Mouse (Mus musculus): Measurements from ENCODE around the gene Pik3cb. TPM values are rescaled to one million over a fixed set of nuclear protein-coding genes. Genes with fewer than 3 reads are reported as not detected.

Gene Pik3cb
- polyA plus RNA-seq, 1 experiment = 3.0 TPM

- TF ChIP-seq POLR2A (IDR thresholded peaks at IDR 0.05; ENCODE audit: control insufficient read depth, low read depth, low read length) = no peak
- no peak for TF ChIP-seq CTCF (IDR thresholded peaks at IDR 0.05; ENCODE audit: control insufficient read depth, insufficient read depth, insufficient replicate concordance, low read depth, low read length)
- H3K27me3 ChIP-seq (ENCODE audit: control insufficient read depth, insufficient read depth, low read length) = no peaks in the 10 kb centered on the region
These were observed 82.7 kb downstream of the Pik3cb start for GRCm38 (mm10) chr9:99057751-99058150.

GRCm38 (mm10) chr9:99049760-99050159 lies 90.7 kb downstream of the Pik3cb start:
- no peaks in the 10 kb centered on the region for H3K27me3 ChIP-seq (ENCODE audit: control insufficient read depth, insufficient read depth, low read length)
- H3K4me1 ChIP-seq (ENCODE audit: control insufficient read depth, insufficient read depth, low read length) = no peaks in the 10 kb centered on the region
- no peak overlapping the region for H3K27ac ChIP-seq (ENCODE audit: control insufficient read depth, insufficient read depth, low read depth, low read length)
- H3K4me3 ChIP-seq (ENCODE audit: control insufficient read depth, low read depth, low read length) = no peak overlapping the region
- TF ChIP-seq POLR2A (IDR thresholded peaks at IDR 0.05; ENCODE audit: control insufficient read depth, low read depth, low read length) = no peak
- no peak for TF ChIP-seq CTCF (IDR thresholded peaks at IDR 0.05; ENCODE audit: control insufficient read depth, insufficient read depth, insufficient replicate concordance, low read depth, low read length)
- no peaks in the 10 kb centered on the region; the same call in 1 of the 2 replicates for H3K36me3 ChIP-seq (ENCODE audit: control insufficient read depth, insufficient read depth, low read length)

More at GRCm38 (mm10) chr9:99057751-99058150, 82.7 kb downstream of the Pik3cb start:
- no peak overlapping the region for H3K4me3 ChIP-seq (ENCODE audit: control insufficient read depth, low read depth, low read length)
- no peak overlapping the region for H3K27ac ChIP-seq (ENCODE audit: control insufficient read depth, insufficient read depth, low read depth, low read length)
- no peaks in the 10 kb centered on the region for H3K4me1 ChIP-seq (ENCODE audit: control insufficient read depth, insufficient read depth, low read length)
- no peaks in the 10 kb centered on the region; the same call in 1 of the 2 replicates for H3K36me3 ChIP-seq (ENCODE audit: control insufficient read depth, insufficient read depth, low read length)

GRCm38 (mm10) chr9:99048724-99049250 lies 91.6 kb downstream of the Pik3cb start:
- Histone ChIP-seq H3K36me3 (ENCODE audit: control insufficient read depth, insufficient read depth, low read length) (no peaks in the 10 kb centered on the region; the same call in 1 of the 2 replicates), H3K27me3 (ENCODE audit: control insufficient read depth, insufficient read depth, low read length) (no peaks in the 10 kb centered on the region), H3K4me1 (ENCODE audit: control insufficient read depth, insufficient read depth, low read length) (no peaks in the 10 kb centered on the region), H3K27ac (ENCODE audit: control insufficient read depth, insufficient read depth, low read depth, low read length) (no peak overlapping the region), H3K4me3 (ENCODE audit: control insufficient read depth, low read depth, low read length) (no peak overlapping the region)
- TF ChIP-seq POLR2A (IDR thresholded peaks at IDR 0.05; ENCODE audit: control insufficient read depth, low read depth, low read length) (no peak), CTCF (IDR thresholded peaks at IDR 0.05; ENCODE audit: control insufficient read depth, insufficient read depth, insufficient replicate concordance, low read depth, low read length) (no peak)

GRCm38 (mm10) chr9:99044761-99045160 lies 95.7 kb downstream of the Pik3cb start:
- no peaks in the 10 kb centered on the region for H3K27me3 ChIP-seq (ENCODE audit: control insufficient read depth, insufficient read depth, low read length)
- H3K4me1 ChIP-seq (ENCODE audit: control insufficient read depth, insufficient read depth, low read length) = no peaks in the 10 kb centered on the region
- H3K4me3 ChIP-seq (ENCODE audit: control insufficient read depth, low read depth, low read length) = no peak overlapping the region
- no peaks in the 10 kb centered on the region; the same call in none of the 2 replicates for H3K36me3 ChIP-seq (ENCODE audit: control insufficient read depth, insufficient read depth, low read length)
- TF ChIP-seq CTCF (IDR thresholded peaks at IDR 0.05; ENCODE audit: control insufficient read depth, insufficient read depth, insufficient replicate concordance, low read depth, low read length) (no peak), POLR2A (IDR thresholded peaks at IDR 0.05; ENCODE audit: control insufficient read depth, low read depth, low read length) (no peak)
- no peak overlapping the region for H3K27ac ChIP-seq (ENCODE audit: control insufficient read depth, insufficient read depth, low read depth, low read length)

- Histone ChIP-seq H3K4me3 (ENCODE audit: control insufficient read depth, low read depth, low read length) (no peak overlapping the region), H3K27me3 (ENCODE audit: control insufficient read depth, insufficient read depth, low read length) (no peaks in the 10 kb centered on the region), H3K4me1 (ENCODE audit: control insufficient read depth, insufficient read depth, low read length) (no peaks in the 10 kb centered on the region), H3K36me3 (ENCODE audit: control insufficient read depth, insufficient read depth, low read length) (no peaks in the 10 kb centered on the region; the same call in none of the 2 replicates), H3K27ac (ENCODE audit: control insufficient read depth, insufficient read depth, low read depth, low read length) (no peak overlapping the region)
- TF ChIP-seq POLR2A (IDR thresholded peaks at IDR 0.05; ENCODE audit: control insufficient read depth, low read depth, low read length) (no peak), CTCF (IDR thresholded peaks at IDR 0.05; ENCODE audit: control insufficient read depth, insufficient read depth, insufficient replicate concordance, low read depth, low read length) (no peak)
These were observed 97.8 kb downstream of the Pik3cb start for GRCm38 (mm10) chr9:99042641-99043040.

- Histone ChIP-seq H3K4me1 (ENCODE audit: control insufficient read depth, insufficient read depth, low read length) (no peaks in the 10 kb centered on the region), H3K27ac (ENCODE audit: control insufficient read depth, insufficient read depth, low read depth, low read length) (no peak overlapping the region), H3K27me3 (ENCODE audit: control insufficient read depth, insufficient read depth, low read length) (no peaks in the 10 kb centered on the region), H3K4me3 (ENCODE audit: control insufficient read depth, low read depth, low read length) (no peak overlapping the region), H3K36me3 (ENCODE audit: control insufficient read depth, insufficient read depth, low read length) (no peaks in the 10 kb centered on the region; the same call in none of the 2 replicates)
- TF ChIP-seq CTCF (IDR thresholded peaks at IDR 0.05; ENCODE audit: control insufficient read depth, insufficient read depth, insufficient replicate concordance, low read depth, low read length) = no peak
- TF ChIP-seq POLR2A (IDR thresholded peaks at IDR 0.05; ENCODE audit: control insufficient read depth, low read depth, low read length) = no peak
These were observed 98.4 kb downstream of the Pik3cb start for GRCm38 (mm10) chr9:99041994-99042393.

- no peaks in the 10 kb centered on the region for H3K27me3 ChIP-seq (ENCODE audit: control insufficient read depth, insufficient read depth, low read length)
- H3K4me1 ChIP-seq (ENCODE audit: control insufficient read depth, insufficient read depth, low read length) = peaks cover 4% of the 10 kb centered on the region; the same call in 1 of the 2 replicates
- H3K4me3 ChIP-seq (ENCODE audit: control insufficient read depth, low read depth, low read length) = no peak within 1 kb of the TSS
- H3K27ac ChIP-seq (ENCODE audit: control insufficient read depth, insufficient read depth, low read depth, low read length) = no peak within 1 kb of the TSS
- H3K36me3 ChIP-seq (ENCODE audit: control insufficient read depth, insufficient read depth, low read length) = no peaks in the 10 kb centered on the region; the same call in none of the 2 replicates
- TF ChIP-seq POLR2A (IDR thresholded peaks at IDR 0.05; ENCODE audit: control insufficient read depth, low read depth, low read length) = no peak
- TF ChIP-seq CTCF (IDR thresholded peaks at IDR 0.05; ENCODE audit: control insufficient read depth, insufficient read depth, insufficient replicate concordance, low read depth, low read length) = no peak
These were observed 104.8 kb downstream of the Pik3cb start, which contains the start of gene Gm1123 for GRCm38 (mm10) chr9:99035575-99035974. TSS of gene Gm1123 (minus strand) at chr9:99035715.

Measured in testis, adult 2 months (tissue).